Mouse (Mus musculus) lung, postnatal 10 days (tissue): ENCODE results near the gene Swap70.

ENCODE experiments used
- DNase-seq: peaks from one replicate; pipeline ENCODE4 v3.0.0; 2021

The Swap70 gene

DNA sequence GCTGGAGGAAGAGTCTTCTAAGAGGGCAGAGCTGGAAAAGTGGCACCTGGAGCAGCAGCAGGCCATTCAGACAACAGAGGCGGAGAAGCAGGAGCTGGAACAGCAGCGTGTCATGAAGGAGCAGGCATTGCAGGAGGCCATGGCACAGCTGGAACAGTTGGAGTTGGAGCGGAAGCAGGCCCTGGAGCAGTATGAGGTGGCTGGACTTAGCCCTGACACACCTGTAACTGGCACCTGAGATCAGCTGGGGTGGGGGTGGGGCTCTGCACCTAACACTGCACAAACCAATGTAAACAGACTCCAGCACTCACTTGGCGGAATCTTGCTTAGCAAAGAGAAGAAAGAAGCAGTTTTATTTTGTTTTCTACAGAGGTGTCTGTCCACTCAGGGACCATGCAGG, 57.7 kb downstream of the Swap70 start:
- DNase-seq, result no peak

DNA sequence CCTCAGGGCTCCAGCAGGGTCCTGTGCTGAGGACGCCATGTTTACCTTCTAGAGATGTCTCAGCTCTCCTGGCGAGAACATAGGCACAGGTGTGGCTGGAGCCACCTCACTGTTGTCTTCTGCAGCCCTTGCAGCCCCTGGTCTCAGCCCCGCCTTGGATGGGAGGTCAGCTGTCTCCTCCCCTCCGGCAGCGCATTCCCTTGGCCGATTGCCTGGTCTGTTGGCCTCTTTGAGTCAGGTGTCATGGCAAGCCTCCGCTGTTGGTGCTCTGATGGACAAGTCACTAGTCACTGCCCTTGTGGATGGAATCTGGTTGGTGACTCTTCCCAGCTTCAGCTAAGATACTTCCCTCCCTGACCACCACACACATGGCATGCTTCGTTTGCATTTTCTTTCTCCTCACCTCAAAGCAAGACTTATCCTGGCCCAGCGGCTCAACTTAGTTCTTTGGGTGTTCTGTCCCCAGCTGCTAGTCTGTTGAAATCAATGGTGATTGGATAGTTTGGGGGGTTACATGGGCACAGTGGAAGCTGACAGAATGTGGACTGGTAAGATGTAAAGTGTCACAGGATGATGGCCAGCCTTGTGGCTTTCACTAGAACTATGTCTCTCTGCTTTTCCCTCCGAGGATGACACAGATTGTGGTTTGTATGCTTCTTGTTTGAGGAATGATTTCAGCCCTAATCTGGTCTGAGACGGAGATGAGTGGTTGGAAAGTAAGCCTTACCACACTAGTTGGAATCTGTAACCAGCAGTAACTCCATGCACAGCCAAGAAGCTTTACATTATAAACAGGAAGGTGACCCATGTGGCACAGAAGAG, 60.1 kb downstream of the Swap70 start:
- no peak for DNase-seq

- DNase-seq, result no peak
These were observed 61.3 kb downstream of the Swap70 start for GRCm38 (mm10) chr7:110282797-110283196.

- DNase-seq, result no peak
These were observed 62.2 kb downstream of the Swap70 start for GRCm38 (mm10) chr7:110283484-110284275.

DNA sequence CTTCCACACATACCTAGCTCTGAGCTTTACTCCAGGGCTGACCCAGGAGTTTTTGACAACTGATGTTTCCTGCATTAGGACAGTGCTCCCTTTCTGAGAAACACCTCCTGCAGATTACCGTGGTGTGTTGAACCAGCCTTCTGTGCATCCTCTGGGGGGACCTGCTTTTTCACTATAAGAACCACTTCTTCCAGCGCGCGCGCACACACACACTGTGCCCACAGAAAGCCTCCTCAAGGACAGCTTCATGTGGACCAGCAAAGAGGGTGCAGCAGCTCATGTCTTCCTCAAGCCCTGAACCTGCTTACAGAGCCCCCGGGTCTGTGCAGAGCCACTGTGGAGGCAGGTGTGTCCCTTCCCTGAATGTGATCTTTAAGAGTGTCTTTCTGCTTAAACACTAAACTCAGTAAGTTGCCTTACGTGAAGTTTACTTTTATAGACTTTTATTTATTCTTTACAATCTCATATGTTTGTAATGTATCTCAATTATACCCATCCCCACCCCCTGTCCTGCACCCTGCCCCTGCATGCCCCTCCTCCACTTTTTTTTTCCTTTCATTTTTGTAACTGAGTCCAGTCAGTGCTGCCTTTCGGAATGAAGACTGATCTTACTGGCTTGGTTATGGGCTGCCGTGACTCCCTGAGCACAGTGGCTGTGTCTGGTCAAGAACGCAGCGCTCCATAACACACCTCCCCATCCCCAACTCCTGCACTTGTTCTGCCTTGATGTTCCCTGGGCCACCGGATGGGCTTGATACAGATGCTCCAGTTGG, 63.8 kb downstream of the Swap70 start:
- no peak for DNase-seq

DNA sequence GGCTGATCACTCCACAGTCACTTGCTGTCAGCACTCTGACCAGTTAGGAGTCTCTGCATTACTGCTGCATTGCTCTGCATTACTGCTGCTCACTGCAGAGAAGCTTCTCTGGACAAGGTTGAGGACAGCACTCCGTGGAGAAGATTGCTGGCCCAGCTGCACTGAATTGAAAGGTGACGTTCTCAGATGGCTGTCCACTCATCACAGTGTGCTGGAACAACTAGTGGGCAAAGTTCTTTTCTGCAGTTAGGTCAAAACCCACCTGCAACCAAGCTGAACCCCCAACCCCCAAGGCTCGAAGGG, 64.3 kb downstream of the Swap70 start:
- DNase-seq, result no peak

- no peak for DNase-seq
These were observed 64.8 kb downstream of the Swap70 start for GRCm38 (mm10) chr7:110286198-110286732.

DNA sequence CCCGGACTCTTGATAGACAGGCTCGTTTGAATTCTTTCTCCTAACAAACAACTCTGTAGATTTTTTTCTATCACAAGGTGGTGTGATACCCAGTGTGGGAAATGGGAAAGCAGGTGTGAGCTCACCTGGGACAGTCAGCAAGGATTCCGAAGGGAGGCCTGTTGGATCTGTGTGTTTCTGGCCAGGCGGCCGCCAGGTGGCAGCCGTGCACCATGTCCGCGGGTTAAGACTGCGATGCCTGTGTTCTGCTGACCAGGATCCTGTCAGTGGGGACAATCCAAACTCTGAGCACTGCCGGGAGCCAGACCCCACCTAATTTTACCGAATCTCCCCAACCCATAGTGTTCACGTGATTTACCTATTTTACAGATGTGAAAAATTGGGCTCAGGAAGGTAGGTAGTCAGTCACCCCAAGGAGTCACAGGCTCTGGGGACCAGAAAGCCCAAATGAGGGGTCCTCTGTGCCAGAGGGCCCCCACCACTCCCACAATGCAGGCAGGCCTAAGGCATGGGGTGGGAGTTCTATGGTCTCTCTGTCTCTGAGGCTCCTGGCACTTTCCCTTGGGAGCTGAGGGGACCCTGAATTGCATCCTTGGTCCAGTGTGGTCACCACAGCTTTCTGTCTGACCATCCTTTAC, 65.4 kb downstream of the Swap70 start:
- DNase-seq, result peak; percentile 87

- peak; percentile 65 for DNase-seq
These were observed 66.1 kb downstream of the Swap70 start for GRCm38 (mm10) chr7:110287476-110288071.

- peak; percentile 54 for DNase-seq
These were observed 66.7 kb downstream of the Swap70 start for GRCm38 (mm10) chr7:110288191-110288604.

DNA sequence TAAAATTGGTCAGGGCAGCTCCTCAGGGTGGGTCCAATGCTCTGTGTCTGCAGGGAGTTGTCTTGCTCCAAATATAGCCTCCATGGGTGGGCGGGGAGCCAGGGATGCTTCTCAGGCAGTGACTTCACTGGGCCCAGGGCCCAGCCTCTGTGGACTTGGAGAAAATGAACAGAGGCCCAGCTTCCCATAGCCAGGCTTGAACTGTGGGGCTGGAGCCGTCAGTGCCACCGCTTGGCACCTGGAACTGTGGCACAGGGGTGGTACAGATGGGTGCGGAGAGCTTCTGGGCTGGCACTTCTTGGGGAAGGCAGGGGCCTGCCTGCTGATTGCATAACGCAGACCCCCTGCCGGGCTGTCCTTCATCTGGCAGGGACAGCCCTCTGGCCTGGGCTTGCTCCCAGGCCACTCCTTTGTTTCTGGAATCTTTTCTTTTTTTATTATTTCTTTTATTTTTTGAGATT, 67.2 kb downstream of the Swap70 start:
- peak; percentile 93 for DNase-seq

DNA sequence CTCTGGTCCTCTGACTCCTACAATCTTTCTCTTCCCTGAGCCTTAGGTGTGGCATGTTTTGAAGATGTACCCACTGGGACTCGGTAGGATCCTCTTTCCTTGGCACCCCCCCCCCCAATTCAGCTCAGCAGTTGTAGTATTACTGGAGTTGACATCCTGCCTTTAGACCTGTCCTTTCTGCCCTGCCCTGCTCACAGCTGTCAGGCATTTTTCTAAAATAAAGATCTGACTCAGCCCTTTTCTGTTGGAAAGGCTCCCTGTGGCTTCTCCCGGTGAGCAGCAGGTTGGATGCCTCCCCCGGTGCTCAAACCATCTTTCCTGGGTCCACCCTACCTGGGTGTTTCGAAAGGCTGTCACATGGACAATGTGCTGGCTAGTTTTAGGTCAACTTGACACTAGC, 68.1 kb downstream of the Swap70 start:
- no peak for DNase-seq

GRCm38 (mm10) chr7:110296889-110297603, 75.5 kb downstream of the Swap70 start:
- peak; percentile 91 for DNase-seq

- DNase-seq, result no peak
These were observed 76.1 kb downstream of the Swap70 start for GRCm38 (mm10) chr7:110297611-110298010.

GRCm38 (mm10) chr7:110298090-110298489, 76.6 kb downstream of the Swap70 start:
- no peak for DNase-seq

GRCm38 (mm10) chr7:110298739-110299410, 77.4 kb downstream of the Swap70 start:
- no peak for DNase-seq

DNA sequence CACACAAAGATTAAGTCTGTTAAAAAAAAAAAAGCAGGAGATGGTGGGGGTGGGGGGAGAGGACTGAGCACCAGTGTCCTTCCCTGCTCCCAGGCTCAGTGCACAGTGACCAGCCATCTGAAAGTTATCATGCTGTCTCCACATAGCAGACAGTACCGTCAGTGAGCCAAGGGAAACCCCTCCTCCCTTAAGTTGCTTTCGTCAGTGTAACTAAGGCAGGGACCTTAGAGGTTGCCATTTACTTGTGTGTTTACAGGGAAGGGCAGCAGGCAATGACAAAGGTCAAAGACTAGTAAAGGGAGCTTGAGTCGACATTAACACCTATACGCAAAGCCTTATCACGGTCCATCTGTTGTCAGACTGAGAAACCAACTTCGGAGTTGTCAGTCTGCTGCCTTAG, 81.4 kb downstream of the Swap70 start:
- DNase-seq, result no peak

DNA sequence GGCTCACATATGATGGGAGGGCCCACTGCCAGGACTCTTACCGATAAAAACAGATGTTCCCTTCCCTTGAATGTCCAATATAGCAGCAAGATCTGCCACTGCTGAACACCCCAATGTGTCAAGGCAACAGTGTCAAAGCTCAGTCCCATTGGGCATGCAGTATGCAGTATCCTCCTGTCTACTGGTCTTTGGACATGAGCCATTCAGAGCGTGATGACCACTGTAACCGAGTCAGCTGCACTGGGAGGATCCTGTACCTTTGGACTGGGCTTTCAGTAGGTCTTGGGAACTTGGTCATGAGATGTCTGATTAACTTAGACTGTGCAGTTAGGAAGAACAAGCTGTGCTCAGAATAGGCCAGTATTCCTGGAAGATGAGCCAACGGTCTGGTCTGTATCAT, 84.0 kb downstream of the Swap70 start:
- no peak for DNase-seq

DNA sequence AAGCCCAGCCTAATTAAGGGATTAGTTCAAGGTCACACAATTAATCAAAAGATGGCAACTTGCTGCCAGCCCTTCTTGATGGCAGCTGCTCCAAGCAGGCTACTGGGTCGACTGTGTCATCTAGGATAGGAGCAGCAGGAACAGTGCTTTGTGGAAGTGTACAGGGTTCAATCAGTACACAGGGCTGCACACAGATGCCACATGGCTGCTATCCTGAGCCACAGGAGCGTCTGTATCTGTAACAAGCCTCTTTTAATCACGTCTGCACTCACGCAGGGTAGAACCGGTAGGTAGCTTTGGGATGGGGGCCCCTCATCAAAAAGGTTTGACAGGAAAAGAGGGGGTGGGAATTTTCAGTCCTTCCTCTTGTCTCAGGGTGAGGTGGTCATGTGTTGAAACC, 84.8 kb downstream of the Swap70 start:
- DNase-seq, result no peak

DNA sequence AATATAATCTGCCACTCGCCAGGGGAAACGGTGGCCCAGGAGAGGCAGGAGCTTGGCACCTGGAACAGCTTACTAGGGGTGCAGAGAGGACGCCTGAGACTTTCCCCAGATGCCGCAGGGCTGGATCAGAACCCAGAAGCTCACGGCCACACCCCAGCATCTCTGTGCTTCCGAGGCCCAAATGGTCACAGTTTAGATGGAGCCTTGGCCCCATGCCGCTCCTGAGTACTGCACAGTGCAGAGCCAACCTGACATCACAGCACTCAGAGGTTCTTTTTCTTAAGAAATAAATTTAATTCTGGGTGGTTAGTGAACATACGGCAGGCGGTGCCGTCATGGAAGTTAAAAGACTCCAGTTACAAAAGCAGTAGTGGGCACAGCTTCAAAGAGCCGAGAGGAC, 86.2 kb downstream of the Swap70 start:
- no peak for DNase-seq

- no peak for DNase-seq
These were observed 87.7 kb downstream of the Swap70 start for GRCm38 (mm10) chr7:110309246-110309645.
